Mouse (Mus musculus) adipocyte (in vitro differentiated cells): ENCODE results near the gene Micu1.
A peak's percentile ranks its signal among the peaks of the same experiment; 100 is the strongest.
"Not testable (repeated sequence)": the region's sequence is repeated elsewhere in the genome, so short reads cannot be mapped to it uniquely, and the experiment has no call there.

Experiments used
- DNase-seq: peaks from one replicate; pipeline ENCODE4 v3.0.0-alpha.2; 2016; ENCODE audit warnings: low spot score

Micu1 gene

DNA sequence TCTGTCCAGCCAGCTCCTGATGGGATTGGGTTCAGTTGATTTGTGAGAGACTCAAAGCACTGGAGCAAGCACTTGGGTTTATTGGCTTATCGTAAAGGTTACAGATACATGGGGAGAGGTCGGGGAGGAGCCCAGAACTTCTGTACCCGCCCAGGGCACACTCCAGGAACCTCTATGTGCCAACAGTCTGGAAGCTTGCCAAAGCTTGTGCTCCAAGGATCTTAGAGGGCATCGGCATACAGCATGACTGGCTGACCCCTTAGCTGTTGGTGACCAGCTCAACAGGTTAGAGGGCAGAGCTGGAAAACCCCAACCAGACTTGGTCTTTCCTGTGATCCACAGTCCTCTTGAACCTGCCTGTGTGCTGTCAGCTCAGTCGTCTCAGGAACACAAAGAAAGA lies 154.9 kb downstream of the Micu1 start:
- peak; percentile 25 for DNase-seq

DNA sequence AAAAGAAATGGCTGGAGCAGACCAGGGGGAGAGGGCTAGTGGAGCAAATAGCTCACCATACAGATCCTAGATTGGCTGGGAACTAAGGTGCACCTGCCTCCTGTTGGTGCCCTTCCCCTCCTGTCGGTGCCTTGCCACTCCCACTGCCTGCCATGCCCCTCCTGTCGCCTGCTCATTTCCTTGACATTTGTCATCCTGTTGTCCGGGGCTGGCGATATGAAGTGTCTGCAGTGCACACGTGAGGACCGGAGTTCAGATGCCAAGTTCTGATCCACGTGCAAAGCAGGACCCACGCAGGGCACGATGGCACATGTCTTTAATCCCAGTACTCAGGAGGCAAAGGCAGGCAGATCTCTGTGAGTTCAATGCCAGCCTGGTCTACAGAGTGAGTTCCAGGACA lies 158.4 kb downstream of the Micu1 start:
- DNase-seq, result no peak

DNA sequence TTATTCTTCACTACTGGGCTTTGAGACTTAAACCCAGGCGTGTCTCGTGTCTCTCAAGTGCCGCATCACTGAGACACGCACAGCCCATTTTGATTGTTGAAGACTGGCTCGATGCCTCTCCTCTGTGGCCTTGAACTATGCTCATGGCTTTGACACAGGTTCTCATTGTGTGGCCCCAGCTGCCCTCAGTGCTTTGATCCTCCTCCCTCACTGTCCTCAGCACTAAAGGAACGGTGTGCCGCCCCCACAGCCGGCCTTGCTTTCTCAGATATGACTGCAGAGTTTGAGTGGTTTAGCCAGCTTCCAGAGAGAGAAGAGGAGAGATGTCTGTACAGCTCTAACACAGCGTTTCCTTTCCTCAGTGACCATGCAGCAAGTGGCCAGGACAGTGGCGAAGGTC lies 158.9 kb downstream of the Micu1 start:
- no peak for DNase-seq

DNA sequence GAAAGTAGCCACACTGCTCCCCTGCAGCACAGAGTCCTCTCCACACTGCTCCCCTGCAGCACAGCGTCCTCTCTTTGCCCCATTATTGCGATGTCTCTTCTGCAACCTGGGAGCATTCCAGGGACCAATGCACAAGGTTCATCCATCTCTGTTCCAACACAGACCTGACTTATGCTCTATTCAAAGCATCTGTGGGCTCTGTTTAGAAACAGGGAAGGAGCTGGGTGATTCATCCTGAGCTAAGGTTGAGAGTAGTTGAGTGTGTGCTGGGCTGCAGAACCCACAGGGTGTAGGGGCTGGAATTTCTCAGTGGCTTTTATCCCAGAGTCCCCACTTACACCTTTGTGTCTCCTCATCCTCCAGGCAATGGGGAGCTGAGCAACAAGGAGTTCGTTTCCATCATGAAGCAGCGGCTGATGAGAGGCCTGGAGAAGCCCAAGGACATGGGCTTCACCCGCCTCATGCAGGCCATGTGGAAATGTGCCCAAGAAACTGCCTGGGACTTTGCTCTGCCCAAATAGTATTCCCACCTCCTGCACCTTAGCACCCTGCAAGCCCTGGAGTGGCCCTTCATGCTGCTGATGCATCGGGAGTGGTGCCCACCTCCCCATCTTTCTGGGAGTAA lies 160.7 kb downstream of the Micu1 start:
- no peak for DNase-seq

DNA sequence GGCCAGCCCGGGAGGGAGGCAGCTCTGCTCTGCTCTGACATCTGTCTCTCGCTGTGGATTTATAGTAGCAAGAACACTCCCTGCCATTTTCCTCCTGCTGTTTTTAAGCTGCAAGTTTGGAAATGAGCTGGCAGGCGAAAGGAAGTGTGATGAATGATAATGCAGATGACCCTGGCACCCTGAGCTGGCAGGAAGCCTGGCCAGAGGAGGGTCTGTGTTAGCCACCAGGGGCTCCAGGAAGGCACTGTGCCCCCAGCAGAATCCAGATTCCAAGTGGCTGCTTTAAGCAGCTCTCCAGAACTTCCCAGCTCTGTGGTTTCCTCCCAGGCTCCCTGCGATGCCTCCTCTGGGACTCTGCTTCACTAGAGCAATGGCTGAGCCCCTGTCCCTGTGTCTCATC lies 161.3 kb downstream of the Micu1 start:
- no peak for DNase-seq

DNA sequence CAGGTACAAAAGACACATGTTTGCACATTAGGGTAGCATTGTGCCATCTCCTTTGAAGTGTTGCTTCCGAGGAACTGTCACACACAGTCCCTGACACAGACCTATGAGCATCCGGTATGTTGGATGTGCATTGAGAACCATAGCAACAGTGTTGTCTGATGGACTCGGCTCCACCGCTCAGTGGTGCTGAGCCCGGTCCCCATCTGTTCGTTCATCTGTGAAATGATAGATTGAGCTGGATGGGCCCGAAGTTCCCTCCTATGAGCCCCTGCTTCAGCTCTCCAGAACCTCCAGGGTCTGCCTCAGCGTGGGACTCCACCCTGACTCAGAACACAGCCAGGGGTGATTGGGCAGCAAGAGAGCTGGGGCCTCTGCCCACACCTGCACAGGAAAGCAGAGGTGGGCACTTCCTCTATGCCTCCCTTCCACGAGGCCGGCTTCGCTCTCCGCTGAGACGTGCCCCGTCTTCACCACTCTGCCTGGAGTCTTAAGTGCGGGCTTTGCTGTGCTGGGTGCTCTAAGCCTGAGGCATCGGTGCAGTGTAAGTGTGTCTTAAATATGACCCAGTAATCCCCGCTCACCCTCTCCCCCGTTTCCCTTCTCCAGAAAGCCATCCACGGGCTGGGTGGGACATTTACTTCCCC lies 162.1 kb downstream of the Micu1 start:
- no peak for DNase-seq

DNA sequence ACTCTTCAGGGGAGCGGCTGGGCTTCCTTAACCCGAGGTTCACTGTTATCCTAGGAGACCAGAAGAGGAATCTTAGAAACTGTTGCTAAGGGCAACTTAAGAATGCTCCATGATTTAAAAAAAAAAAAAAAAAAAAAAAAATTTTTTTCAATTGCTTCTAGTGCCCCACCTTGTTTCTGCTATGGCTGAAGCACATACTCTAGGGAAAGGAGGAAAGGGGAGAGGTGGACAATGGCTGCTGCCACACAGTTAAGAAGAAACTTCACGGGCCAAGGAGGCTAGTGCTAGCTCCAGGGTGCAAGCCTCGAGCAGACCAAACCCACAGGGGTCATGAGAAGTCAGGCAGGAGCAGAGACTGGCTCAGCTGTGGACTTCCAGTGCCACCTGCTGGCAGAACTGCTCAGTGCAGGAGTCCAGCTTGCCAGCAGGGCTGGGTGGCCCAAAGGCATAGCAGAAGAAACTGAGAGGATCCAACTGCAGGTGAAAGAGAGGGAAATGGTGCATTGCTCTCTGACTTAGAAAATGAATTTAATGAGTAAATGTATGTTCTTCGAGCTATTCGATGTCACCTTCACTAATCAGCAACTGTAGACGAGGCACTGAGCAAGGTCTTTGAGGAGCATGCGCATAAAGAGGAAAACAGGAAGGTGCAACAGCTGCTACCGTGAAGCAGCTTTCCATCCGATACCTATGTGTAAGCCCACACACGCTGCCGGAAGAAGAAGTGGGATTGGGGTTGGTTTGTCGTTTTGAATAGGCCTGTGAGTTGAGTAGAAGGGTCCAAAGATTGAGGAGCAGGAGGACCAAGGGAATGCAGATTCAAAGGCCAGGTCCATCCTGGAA lies 162.8 kb downstream of the Micu1 start:
- peak; percentile 86 for DNase-seq

DNA sequence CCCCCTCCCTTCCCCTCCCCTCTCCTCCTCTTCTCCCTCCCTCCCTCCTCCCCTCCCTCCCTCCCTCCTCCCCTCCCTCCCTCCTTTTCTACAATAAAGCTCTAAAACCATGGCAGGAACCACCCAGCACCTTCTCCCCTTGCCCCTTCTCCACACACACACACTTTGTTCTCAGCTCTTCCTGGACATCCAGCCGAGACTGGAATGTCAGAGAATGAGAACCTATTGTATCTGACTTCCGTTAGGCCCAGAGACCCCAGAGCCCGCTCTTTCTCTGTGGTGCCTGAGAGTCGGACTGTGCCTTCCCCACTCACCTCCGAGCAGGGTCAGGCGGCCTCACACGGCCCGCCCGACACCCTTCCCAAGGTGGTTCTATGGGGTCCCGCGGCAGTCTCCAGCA lies 166.0 kb downstream of the Micu1 start:
- no peak for DNase-seq

DNA sequence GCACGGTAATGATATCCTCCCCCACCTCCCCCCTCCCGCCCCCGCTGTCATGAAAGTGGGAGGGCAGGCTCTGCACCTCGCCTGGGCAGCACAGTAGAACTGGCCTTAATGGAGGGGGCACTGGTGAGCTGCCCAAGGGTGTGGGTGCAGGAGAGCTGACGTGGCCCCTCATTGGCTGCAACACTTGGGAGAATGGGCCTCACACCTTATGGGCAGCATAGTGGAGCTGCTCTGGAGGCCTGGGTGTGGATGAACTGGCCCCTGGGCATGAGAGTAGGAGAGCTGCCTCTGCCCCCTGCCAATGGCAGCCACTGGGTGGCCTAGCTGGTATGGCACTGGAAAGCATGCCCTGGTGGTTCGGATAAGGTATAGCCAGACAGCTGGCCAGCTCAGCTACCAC lies 167.8 kb downstream of the Micu1 start:
- DNase-seq, result no peak

DNA sequence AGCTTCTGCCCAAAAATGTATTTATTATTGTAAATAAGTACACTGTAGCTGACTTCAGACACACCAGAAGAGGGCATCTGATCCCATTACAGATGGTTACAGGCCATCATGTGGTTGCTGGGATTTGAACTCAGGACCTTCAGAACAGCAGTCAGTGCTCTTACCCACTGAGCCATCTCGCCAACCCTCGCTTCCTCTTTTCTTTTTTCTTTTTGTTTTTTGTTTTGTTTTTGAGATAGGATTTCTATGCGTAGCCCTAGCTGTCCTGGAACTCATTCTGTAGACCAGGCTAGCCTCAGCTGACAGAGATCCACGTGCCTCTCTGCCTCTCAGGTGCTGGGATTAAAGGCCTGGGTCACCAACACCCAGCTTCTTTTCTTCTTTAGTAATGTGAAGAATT lies 170.4 kb downstream of the Micu1 start:
- DNase-seq, result not testable (repeated sequence)

DNA sequence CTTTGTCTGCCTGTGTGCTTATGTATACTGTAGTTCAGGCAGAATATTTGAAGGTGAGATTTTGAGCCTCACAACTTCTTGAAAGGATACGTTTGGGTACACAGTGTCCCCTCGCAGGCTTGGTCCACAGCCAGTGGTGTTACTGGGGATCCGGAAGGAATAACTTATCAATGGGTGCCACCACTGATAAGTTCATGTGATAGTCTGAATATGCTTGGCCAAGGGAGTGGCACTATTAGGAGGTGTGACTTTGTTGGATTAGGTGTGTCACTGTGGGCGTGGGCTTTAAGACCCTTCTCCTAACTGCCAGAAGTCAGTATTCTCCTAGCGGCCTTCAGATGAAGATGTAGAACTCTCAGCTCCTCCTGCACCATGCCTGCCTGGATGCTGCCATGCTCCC lies 170.9 kb downstream of the Micu1 start:
- DNase-seq, result no peak

DNA sequence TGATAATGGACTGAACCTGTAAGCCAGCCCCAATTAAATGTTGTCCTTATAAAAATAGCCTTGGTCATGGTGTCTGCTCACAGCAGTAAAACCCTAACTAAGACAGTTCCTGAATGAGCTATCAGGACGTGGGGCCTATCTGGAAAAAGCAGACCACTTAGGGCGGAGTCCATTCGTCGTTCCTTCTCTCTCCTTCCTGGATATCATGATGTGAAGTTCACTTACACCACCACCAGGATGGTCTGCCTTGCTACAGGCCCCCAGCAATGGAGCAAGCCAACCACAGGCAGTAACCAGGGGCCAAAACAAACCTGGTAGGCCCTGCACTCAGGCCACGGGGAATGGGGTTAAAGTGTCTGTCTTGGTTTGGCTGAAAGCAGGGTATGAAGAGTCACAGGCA lies 171.3 kb downstream of the Micu1 start:
- no peak for DNase-seq

DNA sequence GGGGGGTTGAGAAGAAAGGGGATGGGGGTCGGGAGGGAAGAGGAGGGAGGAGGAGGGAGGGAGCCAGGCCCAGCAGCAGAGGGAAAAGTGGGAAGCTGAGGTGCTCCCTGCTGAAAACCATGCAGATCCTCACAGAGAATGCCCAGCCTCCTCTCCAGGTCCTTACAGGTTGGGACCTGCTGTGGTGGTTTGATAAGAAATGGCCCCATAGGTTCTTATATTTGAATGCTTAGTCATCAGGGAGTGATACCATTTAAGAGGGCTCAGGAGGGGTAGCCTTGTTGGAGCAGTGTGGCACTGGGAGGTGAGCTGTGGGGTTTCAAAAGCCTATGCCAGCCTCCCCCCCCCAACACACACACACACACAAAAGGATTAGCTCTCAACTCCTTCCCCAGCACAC lies 173.1 kb downstream of the Micu1 start:
- no peak for DNase-seq

DNA sequence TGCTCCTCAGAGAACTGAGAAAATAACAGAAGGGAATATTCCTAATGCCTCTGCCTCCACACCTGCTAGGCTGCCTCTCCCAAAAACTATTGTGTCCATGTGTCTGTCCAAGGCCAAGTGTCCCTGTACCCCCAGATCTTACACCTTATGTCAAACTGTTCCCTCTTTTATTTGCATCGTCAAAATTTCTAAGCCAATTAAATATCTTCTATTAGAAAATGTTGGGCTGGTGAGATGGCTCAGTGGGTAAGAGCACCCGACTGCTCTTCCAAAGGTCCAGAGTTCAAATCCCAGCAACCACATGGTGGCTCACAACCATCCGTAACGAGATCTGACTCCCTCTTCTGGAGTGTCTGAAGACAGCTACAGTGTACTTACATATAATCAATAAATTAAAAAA lies 174.4 kb downstream of the Micu1 start:
- not testable (repeated sequence) for DNase-seq

DNA sequence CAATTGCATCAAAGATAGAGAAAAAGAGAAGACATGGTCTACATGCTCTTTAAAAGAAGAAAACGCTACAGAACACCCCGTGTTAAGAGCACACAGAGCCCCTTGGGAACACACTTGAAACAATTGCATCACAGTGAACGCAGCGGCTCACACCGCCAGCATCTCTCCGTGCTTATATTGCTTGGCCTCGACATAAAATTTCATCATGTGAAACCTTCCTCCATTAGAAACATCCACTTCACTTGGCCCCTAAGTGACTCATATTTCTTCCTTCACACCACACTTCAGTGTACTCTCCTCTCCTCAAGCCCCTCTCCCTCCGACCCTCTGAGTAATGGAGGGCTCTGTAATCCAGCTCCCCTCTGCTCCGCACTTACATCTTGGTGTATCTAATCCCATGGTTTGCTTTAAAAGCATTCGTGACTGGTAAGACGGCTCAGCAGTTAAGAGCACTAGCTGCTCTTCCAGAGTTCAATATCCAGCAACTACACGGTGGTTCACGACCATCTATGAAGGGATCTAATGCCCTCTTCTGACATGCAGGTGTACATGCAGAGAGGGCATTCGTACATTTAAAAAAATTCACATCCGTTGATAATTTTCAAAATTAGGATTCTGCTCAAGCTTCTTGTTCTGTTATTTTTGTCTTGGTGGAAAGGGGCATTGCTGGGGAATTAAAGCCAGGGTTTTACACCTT lies 175.3 kb downstream of the Micu1 start:
- no peak for DNase-seq

DNA sequence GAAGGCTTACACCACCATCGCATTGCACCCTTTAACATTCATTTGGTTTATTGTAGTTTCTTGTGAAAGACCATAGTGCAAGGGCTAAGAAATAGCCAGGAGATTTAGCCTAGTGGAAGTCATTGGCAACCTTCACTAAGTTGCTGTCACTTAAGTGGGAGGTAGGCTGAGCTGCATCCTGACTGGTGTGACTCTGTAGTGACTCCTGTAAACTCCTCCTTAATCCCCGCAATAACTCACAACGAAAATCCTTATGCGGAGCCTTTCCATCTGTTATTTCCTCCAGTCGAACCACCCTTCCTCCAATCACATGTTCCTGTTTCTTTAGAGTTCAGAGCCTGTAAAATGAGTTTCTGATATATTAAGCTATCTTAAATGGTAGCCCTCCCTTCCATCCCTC lies 176.5 kb downstream of the Micu1 start:
- peak; percentile 72 for DNase-seq

DNA sequence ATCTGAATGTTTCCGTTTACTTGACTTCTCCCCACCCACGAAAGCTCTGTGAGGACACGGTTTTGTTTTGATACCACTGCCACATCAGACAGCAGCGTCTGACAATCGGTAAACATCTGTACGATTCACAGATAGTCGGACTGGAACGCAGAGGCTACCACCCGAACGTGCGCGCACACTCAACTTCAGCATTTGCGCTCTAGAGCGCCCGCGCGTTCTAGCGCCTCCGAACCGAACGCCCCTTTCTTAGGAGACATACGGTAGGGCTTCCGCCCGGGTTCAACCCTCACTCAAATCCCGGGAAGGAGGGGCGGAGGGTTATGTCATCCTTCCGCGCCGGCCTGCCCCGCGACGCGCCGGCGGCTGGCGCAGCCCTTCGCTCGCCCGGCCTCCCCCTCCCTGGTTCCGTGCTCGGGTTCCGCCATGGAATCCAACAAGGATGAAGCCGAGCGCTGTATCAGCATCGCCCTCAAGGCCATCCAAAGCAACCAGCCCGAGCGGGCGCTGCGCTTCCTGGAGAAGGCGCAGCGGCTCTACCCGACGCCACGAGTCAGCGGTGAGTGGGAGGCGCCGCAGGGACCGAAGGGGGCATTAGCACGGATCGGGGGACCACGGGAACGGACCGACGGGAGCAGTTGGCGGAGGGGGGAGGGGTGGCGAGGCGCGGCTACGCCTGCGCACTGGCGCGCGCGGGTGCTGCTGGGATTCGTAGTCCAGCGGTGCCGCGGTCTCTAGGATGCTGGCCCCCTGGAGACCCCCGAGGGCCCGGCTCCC lies 177.2 kb downstream of the Micu1 start, which contains the start of gene Dnajb12:
Gene Dnajb12, plus strand, starts transcription at position 302 of the 774 bp plus-strand sequence.
- DNase-seq, result peak; percentile 94

DNA sequence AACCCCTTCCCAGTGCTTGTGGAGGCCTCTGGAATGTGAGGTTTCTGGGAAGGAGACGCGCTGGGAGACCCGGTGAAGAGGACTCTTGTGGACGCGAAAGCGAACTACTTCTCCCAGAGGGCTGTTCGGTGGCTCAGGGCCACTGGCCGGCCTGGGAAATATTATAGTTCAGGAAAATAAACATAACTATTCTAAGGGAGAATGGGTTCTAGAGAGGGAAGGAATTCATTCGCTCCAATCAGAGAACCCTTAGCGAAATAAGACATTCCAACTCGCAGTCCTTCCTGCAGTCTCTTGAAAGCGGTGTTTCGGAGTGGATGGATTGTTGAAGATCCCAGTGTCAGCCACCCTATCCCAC lies 177.7 kb downstream of the Micu1 start:
- DNase-seq, result no peak

DNA sequence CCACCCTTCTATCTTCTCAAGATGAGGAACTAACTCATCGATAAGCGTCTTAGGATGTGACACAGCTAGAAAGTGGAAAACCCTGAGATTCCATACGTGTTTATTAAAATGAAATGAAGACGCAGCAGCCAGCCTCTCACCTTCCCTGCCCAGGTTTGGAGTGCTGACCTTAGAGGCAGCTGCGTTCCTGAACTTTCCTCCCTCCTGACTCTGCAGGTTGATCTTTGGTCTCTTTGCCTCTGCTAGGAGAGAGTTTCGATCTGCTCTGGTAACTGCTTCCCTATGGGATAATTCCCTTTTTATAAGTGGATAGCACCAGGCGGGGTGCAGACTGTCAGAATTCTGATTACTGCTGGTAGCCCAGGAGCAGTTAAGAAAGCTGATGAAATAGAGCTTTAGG lies 178.6 kb downstream of the Micu1 start:
- no peak for DNase-seq

DNA sequence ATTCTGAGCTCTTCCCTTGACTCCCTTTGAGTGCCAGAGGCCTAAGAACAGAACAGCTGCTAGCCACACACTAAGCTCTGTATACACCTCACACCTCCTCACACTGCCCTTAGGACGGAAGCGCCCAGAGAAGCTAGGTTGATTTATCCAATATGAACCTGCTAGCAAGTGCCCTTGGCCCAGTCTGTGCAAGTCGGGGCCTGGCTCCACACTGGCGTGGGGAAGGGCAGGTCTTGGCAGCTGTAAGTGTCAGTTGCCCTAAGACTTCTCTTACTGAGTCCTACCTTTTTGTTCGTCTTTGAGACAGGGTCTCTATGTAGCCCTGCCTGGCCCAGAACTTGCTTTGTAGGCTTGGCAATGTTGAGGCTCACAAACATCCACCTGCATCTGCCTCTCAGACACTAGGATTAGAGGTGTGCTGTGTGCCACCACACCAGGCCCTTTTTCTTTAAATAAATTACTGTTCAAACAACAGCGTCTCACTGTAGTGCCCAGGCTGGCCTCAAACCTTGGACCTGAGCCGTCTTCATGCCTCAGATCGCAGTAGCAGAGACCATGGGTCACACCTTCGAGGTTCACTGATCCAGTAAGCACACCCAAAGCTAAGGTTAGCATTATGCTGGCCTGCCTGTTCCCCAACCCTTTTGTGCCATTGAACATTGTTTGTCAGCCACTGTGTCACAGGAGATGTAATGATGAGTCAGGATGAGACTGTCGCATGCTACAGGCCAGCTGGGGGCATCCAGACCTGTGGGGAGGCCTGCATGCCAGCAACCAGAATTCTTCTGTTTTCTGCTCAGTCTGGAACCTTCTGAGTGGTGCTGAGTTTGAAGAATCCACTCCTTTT lies 182.3 kb downstream of the Micu1 start:
- DNase-seq, result no peak
